Mouse (Mus musculus) embryonic facial prominence, embryonic 14.5 days (tissue): ENCODE data around the gene Cd300e. TPM values are rescaled to one million over a fixed set of nuclear protein-coding genes. Genes with fewer than 3 reads are reported as not detected.

ENCODE experiments used
- ATAC-seq: fragments of 200-750 bp; cut with Nextera tagmentation; 2 replicates; pipeline ENCODE4 v1.8.0; 2017; ENCODE audit warnings: low read depth, moderate number of reproducible peaks, moderate TSS enrichment
- DNase-seq: peaks from one replicate; pipeline ENCODE4 v3.0.0-alpha.2; 2015; ENCODE audit warnings: low spot score
- H3K27ac ChIP-seq: fragments of 300-500 bp; sonication (generic); replicated peaks from 2 replicates; pipeline ENCODE4 v1.5.1; 2014; ENCODE audit warnings: low read depth, mild to moderate bottlenecking, low read length, moderate library complexity
- H3K27me3 ChIP-seq: fragments of 300-500 bp; sonication (generic); replicated peaks from 2 replicates; pipeline ENCODE4 v1.6.1; 2014; ENCODE audit warnings: low read length; ENCODE audit not compliant: control insufficient read depth, insufficient read depth
- H3K36me3 ChIP-seq: fragments of 300-500 bp; sonication (generic); 2 replicates; pipeline ENCODE4 v1.6.1; 2014; ENCODE audit warnings: low read length, mixed read lengths; ENCODE audit not compliant: control insufficient read depth, insufficient read depth
- H3K4me1 ChIP-seq: fragments of 300-500 bp; sonication (generic); 2 replicates; pipeline ENCODE4 v1.6.1; 2014; ENCODE audit warnings: antibody characterized with exemption, low read length; ENCODE audit not compliant: control insufficient read depth, insufficient read depth
- H3K4me2 ChIP-seq: fragments of 300-500 bp; sonication (generic); 2 replicates; pipeline ENCODE4 v1.6.1; 2014; ENCODE audit warnings: low read depth, mild to moderate bottlenecking, low read length, moderate library complexity, mixed read lengths
- H3K4me3 ChIP-seq: fragments of 300-500 bp; sonication (generic); 2 replicates; pipeline ENCODE4 v1.5.1; 2014; ENCODE audit warnings: low read depth, mild to moderate bottlenecking, low read length
- H3K9ac ChIP-seq: fragments of 300-500 bp; sonication (generic); 2 replicates; pipeline ENCODE4 v1.6.1; 2014; ENCODE audit warnings: low read depth, mild to moderate bottlenecking, low read length, moderate library complexity, mixed read lengths
- H3K9me3 ChIP-seq: fragments of 300-500 bp; sonication (generic); 2 replicates; pipeline ENCODE4 v1.6.1; 2016; ENCODE audit warnings: low read length; ENCODE audit not compliant: control insufficient read depth
- WGBS: fragments of 180-500 bp; shearing (Covaris S2); extraction: QIAGEN DNeasy Blood & Tissue Kit; methylation state at CpG from one replicate; pipeline ENCODE4 v1.1.7; 2014; 5-methylcytosine and 5-hydroxymethylcytosine counted together
- polyA plus RNA-seq: library from polyadenylated mRNA; unstranded; fragments of >200 nt; fragmentation: Nextera tagmentation; extraction: Ambion mirVana; gene quantifications from 2 replicates; pipeline ENCODE4 v1.2.1, GENCODE M21; 2014

Cd300e gene
- polyA plus RNA-seq, 1 experiment from 2014 or later: 0.10 TPM

- H3K9me3 ChIP-seq: no peaks in the 10 kb centered on the region
- WGBS: 38% methylated on average over 6 of the region's 6 CpGs
- 0 out of 2 replicates have a peak, but pooled peaks cover 6% of the 10 kb centered on the region for H3K27me3 ChIP-seq
- H3K4me2 ChIP-seq: no peak overlapping the region
- no peak overlapping the region for H3K9ac ChIP-seq
- no peaks in the 10 kb centered on the region for H3K36me3 ChIP-seq
- H3K4me3 ChIP-seq: no peak overlapping the region
- no peak for ATAC-seq
- no peak overlapping the region for H3K27ac ChIP-seq
- H3K4me1 ChIP-seq: peaks cover 8% of the 10 kb centered on the region
- DNase-seq: no peak
Measured at GRCm38 (mm10) chr11:115101615-115102051, 39.7 kb upstream of the Cd300e start.

- Histone ChIP-seq H3K27me3 (0 out of 2 replicates have a peak, but pooled peaks cover 6% of the 10 kb centered on the region), H3K4me1 (peaks cover 8% of the 10 kb centered on the region), H3K4me3 (no peak overlapping the region), H3K9ac (no peak overlapping the region), H3K4me2 (no peak overlapping the region), H3K36me3 (no peaks in the 10 kb centered on the region), H3K27ac (no peak overlapping the region), H3K9me3 (no peaks in the 10 kb centered on the region)
- DNase-seq (peak; percentile 32), ATAC-seq (no peak)
- 28% methylated on average over 7 of the region's 7 CpGs for WGBS
Measured at GRCm38 (mm10) chr11:115100741-115101140, 38.8 kb upstream of the Cd300e start.

- no peak overlapping the region for H3K27ac ChIP-seq
- no peak overlapping the region for H3K9ac ChIP-seq
- no peak overlapping the region for H3K4me2 ChIP-seq
- H3K27me3 ChIP-seq: 0 out of 2 replicates have a peak, but pooled peaks cover 6% of the 10 kb centered on the region
- H3K4me3 ChIP-seq: no peak overlapping the region
- DNase-seq: no peak
- H3K9me3 ChIP-seq: no peaks in the 10 kb centered on the region
- WGBS: 58% methylated on average over 5 of the region's 5 CpGs
- H3K36me3 ChIP-seq: no peaks in the 10 kb centered on the region
- H3K4me1 ChIP-seq: peaks cover 8% of the 10 kb centered on the region
- no peak for ATAC-seq
Measured at GRCm38 (mm10) chr11:115100032-115100621, 38.1 kb upstream of the Cd300e start.

- ATAC-seq (no peak), DNase-seq (no peak)
- Histone ChIP-seq H3K4me2 (no peak overlapping the region), H3K27ac (no peak overlapping the region), H3K4me1 (peaks cover 8% of the 10 kb centered on the region), H3K4me3 (no peak overlapping the region), H3K36me3 (no peaks in the 10 kb centered on the region), H3K9ac (no peak overlapping the region), H3K27me3 (0 out of 2 replicates have a peak, but pooled peaks cover 6% of the 10 kb centered on the region), H3K9me3 (no peaks in the 10 kb centered on the region)
- WGBS: 36% methylated on average over 16 of the region's 16 CpGs
Measured at GRCm38 (mm10) chr11:115099241-115099840, 37.4 kb upstream of the Cd300e start.

DNA sequence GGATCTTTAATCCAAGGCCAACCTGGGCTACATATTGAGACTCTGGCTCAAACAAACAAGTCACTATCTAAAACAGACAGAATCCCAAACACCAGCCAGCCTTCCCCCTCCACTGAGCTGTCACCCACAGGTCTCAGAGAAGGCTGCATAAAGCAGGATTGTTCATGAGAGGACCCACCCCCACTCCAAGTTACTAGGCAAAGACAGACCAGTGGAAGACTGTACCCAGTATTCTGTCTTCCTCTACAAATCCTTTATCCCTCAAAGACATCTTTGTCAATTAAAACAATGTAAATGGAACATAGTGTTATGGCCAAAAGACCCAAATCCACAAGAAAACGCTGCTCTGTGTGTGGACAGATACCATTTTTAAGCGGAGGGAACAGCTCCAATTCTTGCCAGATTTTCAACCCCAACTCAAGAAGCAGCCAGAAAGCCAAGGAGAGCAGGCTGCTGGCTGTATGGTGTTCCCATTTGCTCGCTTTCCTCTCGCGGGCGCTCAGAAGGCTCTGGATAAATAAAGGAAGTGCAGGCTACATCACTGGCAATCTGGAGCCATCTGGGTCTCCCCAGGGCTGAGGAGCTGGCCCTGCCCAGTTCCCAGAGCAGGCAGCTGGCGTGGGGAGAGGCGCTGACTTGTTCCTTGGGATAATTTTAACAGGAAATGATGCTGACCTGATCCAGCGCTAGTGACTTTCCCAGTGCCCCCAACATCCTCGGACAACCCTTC is 36.4 kb upstream of the Cd300e start:
- no peak overlapping the region for H3K27ac ChIP-seq
- 35% methylated on average over 10 of the region's 10 CpGs for WGBS
- 0 out of 2 replicates have a peak, but pooled peaks cover 6% of the 10 kb centered on the region for H3K27me3 ChIP-seq
- no peaks in the 10 kb centered on the region for H3K36me3 ChIP-seq
- ATAC-seq: no peak
- DNase-seq: no peak
- H3K4me3 ChIP-seq: no peak overlapping the region
- H3K9me3 ChIP-seq: 0 out of 2 replicates have a peak, but pooled peaks cover 3% of the 10 kb centered on the region
- no peak overlapping the region for H3K4me2 ChIP-seq
- H3K4me1 ChIP-seq: peaks cover 5% of the 10 kb centered on the region
- no peak overlapping the region for H3K9ac ChIP-seq

DNA sequence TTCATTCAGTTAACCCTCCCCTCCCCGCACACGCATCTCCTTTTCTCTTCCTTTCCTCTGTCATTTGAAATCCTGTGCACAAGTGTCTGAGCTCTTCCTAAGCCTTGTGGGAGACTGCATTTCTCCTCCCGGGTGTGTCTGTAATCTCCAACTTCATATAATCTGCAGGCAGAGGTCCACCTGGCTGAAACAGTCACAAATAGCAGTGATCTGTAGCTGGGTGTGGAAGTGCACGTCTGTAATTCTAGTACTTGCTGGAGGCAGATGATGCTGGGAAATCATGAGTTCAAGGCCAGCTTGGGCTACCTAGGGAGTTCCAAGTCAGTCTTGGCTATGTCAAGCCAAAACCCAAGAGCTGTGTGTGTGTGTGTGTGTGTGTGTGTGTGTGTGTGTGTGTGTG is 30.2 kb upstream of the Cd300e start:
- no peak overlapping the region for H3K9ac ChIP-seq
- H3K27ac ChIP-seq: no peak overlapping the region
- ATAC-seq (no peak), DNase-seq (no peak)
- 0 out of 2 replicates have a peak, but pooled peaks cover 12% of the 10 kb centered on the region for H3K9me3 ChIP-seq
- WGBS: 21% methylated on average over 4 of the region's 4 CpGs
- 0 out of 2 replicates have a peak overlapping the region, but pooled peaks have one; percentile 5 for H3K4me3 ChIP-seq
- peaks cover 32% of the 10 kb centered on the region for H3K27me3 ChIP-seq
- H3K4me1 ChIP-seq: no peaks in the 10 kb centered on the region
- H3K4me2 ChIP-seq: peak overlapping the region; percentile 38; the same call in 1 of the 2 replicates
- no peaks in the 10 kb centered on the region for H3K36me3 ChIP-seq

DNA sequence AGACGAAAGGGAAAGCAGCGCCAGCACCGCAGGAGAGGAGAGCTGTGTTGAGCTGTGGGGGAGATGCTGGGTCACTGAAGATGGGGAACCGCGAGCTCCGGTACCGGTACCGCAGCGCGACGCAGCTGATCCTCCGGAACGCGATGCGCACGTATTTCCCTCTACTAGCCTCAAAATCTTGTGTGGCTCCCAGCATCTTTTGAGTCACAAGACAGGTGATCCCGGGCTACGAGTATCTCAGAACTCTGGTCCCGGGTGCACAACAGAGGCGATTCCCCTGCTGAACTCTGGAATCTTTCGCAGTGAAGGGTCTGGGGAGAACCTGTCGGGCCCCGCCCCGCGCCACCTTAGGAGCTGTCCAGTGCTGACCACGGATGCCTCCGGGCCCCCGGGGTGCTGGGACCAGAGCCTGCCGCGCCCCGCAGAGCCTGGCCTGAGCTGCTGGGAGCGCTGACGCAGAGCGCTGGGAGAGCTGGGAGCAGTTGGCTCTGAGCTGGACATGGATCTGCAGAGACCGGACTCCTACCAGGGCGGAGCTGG is 29.5 kb upstream of the Cd300e start, which contains the start of gene Rab37:
Gene Rab37, plus strand, starts transcription at position 70 of the 540 bp plus-strand sequence.
- no peak within 1 kb of the TSS for H3K9ac ChIP-seq
- WGBS: 4% methylated on average over 25 of the region's 36 CpGs
- no peak for DNase-seq
- H3K4me2 ChIP-seq: peak within 1 kb of the TSS; percentile 38
- no peaks in the 10 kb centered on the region for H3K4me1 ChIP-seq
- H3K27ac ChIP-seq: no peak within 1 kb of the TSS
- H3K9me3 ChIP-seq: 0 out of 2 replicates have a peak, but pooled peaks cover 12% of the 10 kb centered on the region
- no peaks in the 10 kb centered on the region for H3K36me3 ChIP-seq
- ATAC-seq: peak; percentile 26; the same call in 1 of the 2 replicates
- H3K4me3 ChIP-seq: 0 out of 2 replicates have a peak within 1 kb of the TSS, but pooled peaks have one; percentile 5
- peaks cover 38% of the 10 kb centered on the region for H3K27me3 ChIP-seq

DNA sequence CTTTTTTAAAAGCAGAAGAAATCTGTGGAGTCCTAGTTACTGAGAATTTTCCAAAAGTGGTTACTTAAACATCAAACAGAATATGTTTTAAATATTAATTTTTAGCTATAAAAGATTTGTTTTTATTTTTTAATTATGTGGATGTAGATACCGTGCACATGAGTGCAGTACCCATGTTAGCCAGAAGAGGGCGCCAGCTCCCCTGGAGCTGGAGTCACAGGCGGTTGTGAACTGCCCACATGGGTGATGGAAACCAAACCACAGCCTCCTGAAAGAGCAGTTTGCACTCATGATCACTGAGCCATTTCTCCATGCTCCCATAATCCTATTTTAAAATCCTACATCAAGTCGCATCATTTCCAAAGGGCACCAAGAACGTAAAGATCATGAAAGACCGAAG is 27.9 kb upstream of the Cd300e start:
- Histone ChIP-seq H3K9me3 (0 out of 2 replicates have a peak, but pooled peaks cover 12% of the 10 kb centered on the region), H3K4me3 (no peak overlapping the region), H3K9ac (no peak overlapping the region), H3K4me1 (no peaks in the 10 kb centered on the region), H3K36me3 (no peaks in the 10 kb centered on the region), H3K27me3 (peaks cover 42% of the 10 kb centered on the region), H3K27ac (no peak overlapping the region), H3K4me2 (no peak overlapping the region)
- 65% methylated on average over 6 of the region's 6 CpGs for whole genome bisulfite sequencing
- DNase-seq (no peak), ATAC-seq (no peak)
